Mouse (Mus musculus) left cerebral cortex, postnatal 14 days (tissue): ENCODE measurements around the gene Lsr. TPM values are rescaled to one million over a fixed set of nuclear protein-coding genes. Genes with fewer than 3 reads are reported as not detected.

Source experiments
- total RNA-seq, 2 experiments: library from RNA; stranded (reverse); gene quantifications; 2 replicates each; pipeline ENCODE4 v1.2.3; 2021

The Lsr gene
- total RNA-seq, 2 experiments from 2014 or later: 11.9 to 13.0 TPM

Other genes starting within 250 kb of the Lsr start
- 100 to 1,000 TPM; 137 TPM for gene Tmem147, start 243.9 kb downstream of the Lsr start, total RNA-seq
- gene Gapdhs, start 229.8 kb downstream of the Lsr start, total RNA-seq: not detected
- 10 to 100 TPM in 1 of 2 experiments, 1 to 10 TPM in 1; 5.5 to 10.0 TPM for gene Sbsn, start 222.0 kb downstream of the Lsr start, total RNA-seq
- gene Dmkn, start 209.7 kb downstream of the Lsr start, total RNA-seq: 1 to 10 TPM; 3.6 to 4.2 TPM
- not detected for gene Krtdap, start 185.6 kb downstream of the Lsr start, total RNA-seq
- under 1 TPM in 1 of 2 experiments, not detected in 1; 0.17 TPM for gene Ffar2, start 149.7 kb downstream of the Lsr start, total RNA-seq
- under 1 TPM in 1 of 2 experiments, not detected in 1; 0.21 TPM for gene Ffar3, start 117.3 kb downstream of the Lsr start, total RNA-seq
- gene Ffar1, start 111.9 kb downstream of the Lsr start, total RNA-seq: not detected
- not detected for gene Cd22, start 93.1 kb downstream of the Lsr start, total RNA-seq
- 100 to 1,000 TPM; 112 to 195 TPM for gene Mag, start 58.6 kb downstream of the Lsr start, total RNA-seq
- gene Hamp2, start 48.8 kb downstream of the Lsr start, total RNA-seq: not detected
- gene Hamp, start 29.4 kb downstream of the Lsr start, total RNA-seq: not detected
- gene Usf2, start 16.7 kb downstream of the Lsr start, total RNA-seq: 100 to 1,000 TPM; 113 to 115 TPM
- gene Fam187b, start 326 bp upstream of the Lsr start, total RNA-seq: under 1 TPM; 0.18 to 0.27 TPM
- gene Fxyd5, start 69.0 kb upstream of the Lsr start, total RNA-seq: 10 to 100 TPM; 36.3 to 37.2 TPM
- gene Fxyd7, start 78.0 kb upstream of the Lsr start, total RNA-seq: 100 to 1,000 TPM; 326 to 365 TPM
- 10 to 100 TPM; 46.1 to 47.7 TPM for gene Fxyd1, start 83.7 kb upstream of the Lsr start, total RNA-seq
- 10 to 100 TPM; 16.2 to 17.5 TPM for gene Lgi4, start 85.9 kb upstream of the Lsr start, total RNA-seq
- not detected for gene Fxyd3, start 103.2 kb upstream of the Lsr start, total RNA-seq
- gene Hpn, start 141.8 kb upstream of the Lsr start, total RNA-seq: 1 to 10 TPM; 2.0 to 3.3 TPM
- 100 to 1,000 TPM; 359 to 374 TPM for gene Scn1b, start 153.5 kb upstream of the Lsr start, total RNA-seq
- 100 to 1,000 TPM; 111 to 121 TPM for gene Gramd1a, start 182.4 kb upstream of the Lsr start, total RNA-seq